Mouse (Mus musculus): ENCODE results near the gene Mki67.

DNA sequence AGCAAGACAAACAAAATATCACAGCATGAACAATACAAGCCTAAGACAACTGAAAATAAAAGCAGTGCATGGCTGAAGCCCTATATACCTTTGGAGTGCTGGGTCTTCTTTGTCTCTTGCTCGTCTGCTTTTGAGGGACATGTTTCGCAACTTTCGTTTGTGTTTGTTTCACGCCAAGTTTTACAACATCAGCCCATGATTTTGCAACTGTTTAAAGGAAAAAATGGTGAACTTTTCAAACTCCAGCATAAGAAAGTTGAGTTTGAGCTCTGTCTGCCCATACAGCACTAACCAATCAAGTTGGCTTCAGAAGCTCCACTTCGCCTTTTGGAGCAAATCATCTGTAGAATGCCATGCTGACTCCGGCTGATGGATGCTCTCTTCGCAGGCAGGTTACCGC is 11.9 kb downstream of the Mki67 start:
- TF ChIP-seq TAL1 (IDR thresholded peaks at IDR 0.05; ENCODE audit: low read length) (no peak), GATA1 (IDR thresholded peaks at IDR 0.05; ENCODE audit: low read length) (no peak)

Measured in erythroblast, embryonic 14.5 days (primary cell).